Mouse (Mus musculus) thymus, postnatal 4 days (tissue): ENCODE results near the gene Cby3.
A peak's percentile ranks its signal among the peaks of the same experiment; 100 is the strongest.
"Not testable (repeated sequence)": the region's sequence is repeated elsewhere in the genome, so short reads cannot be mapped to it uniquely, and the experiment has no call there.

Experiments
- DNase-seq: peaks from one replicate; pipeline ENCODE4 v3.0.0; 2021

The Cby3 gene

DNA sequence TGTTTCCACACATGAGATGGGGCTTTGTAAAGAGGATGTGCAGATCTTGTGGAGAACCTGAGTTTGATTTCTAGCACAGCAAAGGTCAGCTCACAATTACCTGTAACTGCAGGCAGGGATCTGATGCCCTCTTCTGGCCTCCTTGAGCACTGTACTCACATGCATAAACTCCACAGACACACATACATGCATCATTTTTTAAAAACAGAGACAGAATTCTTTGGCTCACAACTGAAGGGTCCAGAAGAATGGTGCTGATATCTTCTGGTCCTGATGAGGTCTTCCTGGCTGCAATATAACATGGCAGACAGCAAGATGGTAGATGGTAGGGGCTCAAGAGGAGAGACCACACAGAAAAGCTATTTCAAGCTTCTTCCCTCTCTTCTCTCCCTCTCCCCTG lies at the start of gene Cby3:
TSS of gene Cby3 (plus strand) at position 301 of the 400 bp plus-strand sequence.
- no peak for DNase-seq

DNA sequence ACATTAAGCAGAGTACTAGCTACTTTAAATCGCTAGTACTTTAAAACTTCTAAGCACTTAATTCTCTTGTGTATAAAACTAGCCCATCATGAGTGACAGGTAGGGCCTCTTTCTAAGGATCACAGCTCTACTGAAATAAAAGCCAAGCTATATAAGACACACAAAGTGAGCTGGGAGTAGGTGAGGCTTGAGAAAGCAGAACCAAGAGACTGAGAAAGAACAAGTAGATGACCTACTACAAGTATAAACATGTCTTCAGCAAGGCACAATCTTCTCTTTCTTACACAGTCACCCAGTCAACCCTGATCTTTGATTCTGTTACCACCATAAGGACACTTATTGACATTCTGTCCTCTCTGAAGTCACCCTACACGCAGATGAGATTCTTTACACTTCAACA lies 41.5 kb upstream of the Cby3 start:
- DNase-seq, result no peak

DNA sequence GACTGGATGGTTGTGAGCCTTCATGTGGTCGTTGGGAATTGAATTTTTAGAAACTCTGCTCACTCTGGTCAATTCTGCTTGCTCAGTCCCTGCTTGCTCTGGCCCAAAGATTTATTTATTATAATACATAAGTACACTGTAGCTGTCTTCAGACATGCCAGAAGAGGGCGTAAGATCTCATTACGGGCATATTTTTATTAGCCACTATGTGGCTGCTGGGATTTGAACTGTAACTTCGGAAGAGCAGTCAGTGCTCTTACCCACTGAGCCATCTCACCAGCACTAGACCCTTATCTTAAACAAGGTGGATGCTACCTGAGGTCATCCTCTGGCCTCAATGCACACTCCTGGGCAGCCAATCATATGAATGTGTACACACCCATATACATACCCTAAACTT lies 34.9 kb upstream of the Cby3 start:
- not testable (repeated sequence) for DNase-seq

DNA sequence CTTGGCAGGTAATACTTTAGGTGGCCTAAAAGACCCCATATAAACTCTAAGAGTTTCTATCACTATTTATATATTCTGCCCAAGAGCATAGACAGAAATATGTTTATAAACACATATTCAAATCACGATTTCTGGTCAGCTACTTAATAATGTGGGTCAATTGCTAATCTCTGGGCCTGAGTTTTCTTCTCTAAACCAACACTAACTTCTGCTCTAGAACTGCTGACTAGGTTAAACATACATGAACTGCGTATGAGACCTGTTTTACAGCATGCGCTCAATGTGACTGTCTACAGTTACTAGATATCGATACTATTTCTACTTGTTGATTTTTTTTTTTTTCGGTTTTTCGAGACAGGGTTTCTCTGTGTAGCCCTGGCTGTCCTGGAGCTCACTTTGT lies 33.0 kb upstream of the Cby3 start:
- DNase-seq, result no peak

DNA sequence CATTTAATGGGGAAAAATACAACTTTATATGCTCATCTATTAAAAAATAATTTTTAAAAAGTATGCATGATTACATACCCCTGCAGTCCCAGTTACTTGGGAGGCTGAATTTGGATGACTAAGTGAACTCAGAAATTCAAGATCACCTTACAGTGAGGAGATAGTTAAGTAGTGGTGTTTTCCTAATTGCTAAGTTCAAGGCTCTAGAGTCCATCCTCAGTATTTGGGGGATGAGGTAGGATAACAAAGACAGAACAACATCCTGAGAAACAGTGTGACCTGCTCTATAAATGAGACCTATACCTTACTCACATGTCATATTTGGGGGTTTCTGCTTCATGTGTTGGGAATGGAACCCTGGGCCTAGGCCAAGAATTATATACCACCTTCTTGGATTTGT lies 31.9 kb upstream of the Cby3 start:
- no peak for DNase-seq

DNA sequence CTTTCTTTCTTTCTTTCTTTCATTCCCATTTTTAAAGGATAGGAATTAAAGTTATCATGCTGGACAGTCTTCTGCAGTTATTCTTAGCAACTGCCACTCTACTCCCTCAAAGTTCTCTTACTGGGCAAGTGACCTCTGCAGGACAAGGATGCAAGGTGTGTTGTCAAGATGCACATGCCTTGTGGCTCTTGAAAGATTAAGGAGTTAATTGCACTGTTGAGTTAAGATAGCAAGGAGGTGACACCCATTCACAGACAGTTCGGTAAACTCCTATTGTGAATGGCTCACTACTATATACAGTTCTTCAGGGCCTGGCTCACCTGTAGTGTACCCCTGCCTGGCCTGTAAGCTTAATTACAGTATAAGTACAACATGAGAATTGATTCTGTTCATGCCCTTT lies 30.4 kb upstream of the Cby3 start:
- DNase-seq, result no peak

DNA sequence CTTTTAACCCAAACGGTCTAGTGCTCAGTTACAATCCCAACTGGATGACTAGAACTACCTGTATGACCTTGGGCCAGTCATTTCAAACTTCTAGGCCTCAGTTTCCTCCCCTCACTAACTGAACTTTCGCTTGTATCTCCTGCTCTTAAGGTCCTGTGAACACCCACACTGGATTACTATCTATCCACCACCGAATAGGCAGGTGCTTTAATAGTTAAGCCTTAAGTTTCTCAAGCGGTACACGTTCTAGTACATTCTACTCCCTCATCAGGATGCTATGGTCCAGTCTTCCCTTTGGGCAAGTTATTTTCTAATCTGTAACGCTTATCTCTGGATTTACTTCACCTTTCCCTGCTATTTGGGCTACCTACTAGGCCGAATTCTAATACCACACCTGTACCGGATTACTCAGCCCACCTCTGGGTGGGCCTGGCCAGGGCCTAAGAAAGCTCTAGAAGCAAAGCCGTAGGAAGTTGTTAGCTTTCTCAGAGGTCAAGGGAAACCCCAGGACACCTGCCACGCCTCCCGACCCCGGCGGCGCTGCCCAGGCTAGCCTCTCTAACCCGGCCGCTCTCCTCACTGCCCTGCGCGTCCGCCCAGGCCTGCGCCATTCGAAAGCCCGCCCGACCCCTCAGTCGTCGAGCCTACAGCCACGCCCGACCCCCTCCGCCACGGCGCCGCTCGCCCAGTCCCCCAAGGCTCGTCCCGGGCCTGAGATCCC lies 29.4 kb upstream of the Cby3 start:
- DNase-seq, result no peak

DNA sequence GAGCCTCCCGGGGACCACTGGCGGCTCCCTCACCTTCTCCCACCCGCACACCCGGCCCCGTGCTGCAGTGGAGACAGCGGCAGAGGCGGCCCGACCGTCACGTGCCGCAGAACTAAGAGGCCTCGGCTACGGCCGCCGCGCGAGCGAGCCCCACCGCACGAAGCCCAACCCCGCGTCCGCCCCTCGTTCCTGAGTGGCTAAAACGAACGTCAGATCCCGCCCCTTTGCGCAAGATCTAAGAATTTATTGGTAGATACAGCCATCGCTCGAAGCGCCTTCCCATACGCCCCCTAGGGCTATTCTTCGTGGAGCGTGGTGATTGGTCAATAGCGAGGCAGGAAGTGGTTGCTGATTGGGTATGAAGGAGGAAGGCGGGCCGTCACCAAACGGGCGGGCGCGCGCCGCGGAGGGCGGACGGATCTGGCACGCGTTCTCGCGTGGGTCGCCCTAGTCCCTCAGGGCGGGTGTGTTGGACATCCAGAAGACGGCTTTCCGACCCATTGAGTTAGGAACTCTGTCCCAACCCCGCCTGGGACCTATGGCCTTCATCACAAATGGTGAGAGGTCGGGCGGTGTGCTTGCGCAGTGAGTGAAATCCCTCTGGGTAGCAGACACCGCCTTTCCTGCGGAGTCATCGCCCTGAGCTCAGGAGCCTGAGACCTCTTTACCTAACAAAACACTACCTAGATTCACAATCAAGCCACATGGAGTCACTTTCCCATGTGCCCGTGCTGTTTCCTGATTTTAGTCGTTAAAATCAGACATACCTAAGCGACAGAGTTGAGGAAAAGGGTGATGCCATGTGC lies 28.6 kb upstream of the Cby3 start, which contains the start of gene Canx:
TSS of gene Canx (minus strand) at position 178 of the 806 bp plus-strand sequence.
- DNase-seq, result peak; percentile 96

DNA sequence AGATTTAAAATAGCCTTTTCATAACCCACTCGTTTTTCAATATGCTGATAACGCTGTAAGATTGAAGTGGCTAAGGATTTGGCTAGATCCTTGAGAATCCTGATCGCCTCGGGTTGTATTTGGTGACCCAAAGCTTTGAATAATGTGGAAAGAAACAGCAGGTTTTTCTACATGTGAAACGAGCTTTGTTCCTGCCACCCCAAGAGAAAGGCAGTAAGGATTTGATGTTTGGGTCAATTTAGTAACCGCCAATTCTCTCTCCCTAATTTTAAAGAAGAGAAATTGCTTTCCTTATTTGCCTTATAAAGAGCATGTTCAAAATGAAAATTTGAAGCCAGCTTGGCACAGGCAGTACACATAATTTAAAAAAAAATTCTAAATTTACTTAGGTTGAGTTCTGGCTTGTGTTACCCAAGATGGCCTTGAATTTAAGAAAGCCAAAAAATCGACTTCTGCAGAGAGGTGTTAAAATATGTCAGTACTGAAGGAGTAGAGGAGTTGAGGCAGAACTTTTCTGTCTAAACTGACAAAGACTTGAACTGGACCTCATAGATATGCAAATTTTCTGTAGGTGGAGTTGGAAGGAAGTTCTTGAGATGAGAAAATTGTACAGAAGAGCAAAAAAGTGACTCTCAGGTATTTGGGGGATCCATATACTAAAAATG lies 27.8 kb upstream of the Cby3 start:
- DNase-seq, result no peak

DNA sequence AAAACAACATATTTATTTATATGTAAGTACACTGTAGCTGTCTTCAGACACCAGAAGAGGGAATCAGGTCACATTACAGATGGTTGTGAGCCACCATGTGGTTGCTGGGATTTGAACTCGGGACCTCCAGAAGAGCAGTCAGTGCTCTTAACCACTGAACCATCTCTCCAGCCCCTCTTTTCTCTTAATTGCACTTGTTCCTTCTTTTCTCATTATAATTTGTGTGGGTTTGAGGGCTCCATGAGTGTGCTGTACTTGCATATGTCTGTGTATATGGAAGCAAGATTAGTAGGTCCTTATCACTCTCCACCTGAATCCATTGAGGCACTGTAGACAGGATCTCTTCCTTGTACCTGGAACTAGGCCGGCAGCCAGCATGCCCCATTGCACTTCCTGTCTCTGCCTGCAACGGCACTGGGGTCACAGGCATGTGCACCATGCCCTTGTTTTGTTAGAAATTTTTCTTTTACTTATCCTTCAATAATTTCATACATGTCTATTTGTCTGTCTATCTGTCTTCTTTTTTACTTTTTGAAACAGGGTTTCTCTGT lies 26.1 kb upstream of the Cby3 start:
- DNase-seq, result peak; percentile 15

DNA sequence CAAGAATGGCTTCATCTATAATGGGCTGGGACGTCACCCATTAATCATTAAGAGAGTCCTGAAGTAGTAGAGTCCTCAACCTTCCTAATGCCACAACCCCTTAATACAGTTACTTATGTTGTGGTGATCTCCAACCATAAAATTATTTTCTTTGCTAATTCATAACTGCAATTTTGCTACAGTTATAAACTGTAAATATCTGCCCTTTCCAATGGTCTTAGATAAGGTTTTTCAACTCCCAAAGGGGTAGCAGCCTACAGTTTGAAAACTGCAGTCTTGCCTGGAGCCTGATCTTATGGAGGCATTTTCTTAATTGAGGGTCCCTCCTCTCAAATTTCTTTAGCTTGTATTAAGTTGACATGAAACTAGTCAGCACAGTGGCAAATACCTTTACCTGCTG lies 24.9 kb upstream of the Cby3 start:
- no peak for DNase-seq

DNA sequence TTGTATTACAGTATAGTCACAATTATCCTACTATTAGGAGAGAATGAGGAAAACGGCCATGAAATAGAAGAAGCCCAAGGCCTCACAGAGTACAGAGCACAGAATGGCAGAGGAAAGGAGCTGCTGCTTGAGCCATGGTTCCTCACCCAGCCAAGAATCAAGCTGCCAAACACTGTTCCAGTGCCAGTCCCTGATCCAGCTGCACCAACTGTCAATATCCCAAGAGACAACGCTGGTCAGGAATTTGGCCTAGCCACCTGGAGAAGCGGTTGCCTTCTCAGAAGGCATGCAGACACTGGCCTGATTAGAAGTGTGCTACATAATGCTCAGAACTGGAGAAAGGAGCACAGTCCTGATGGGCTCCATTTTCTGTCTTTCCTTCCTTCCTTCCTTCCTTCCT lies 21.1 kb upstream of the Cby3 start:
- no peak for DNase-seq

DNA sequence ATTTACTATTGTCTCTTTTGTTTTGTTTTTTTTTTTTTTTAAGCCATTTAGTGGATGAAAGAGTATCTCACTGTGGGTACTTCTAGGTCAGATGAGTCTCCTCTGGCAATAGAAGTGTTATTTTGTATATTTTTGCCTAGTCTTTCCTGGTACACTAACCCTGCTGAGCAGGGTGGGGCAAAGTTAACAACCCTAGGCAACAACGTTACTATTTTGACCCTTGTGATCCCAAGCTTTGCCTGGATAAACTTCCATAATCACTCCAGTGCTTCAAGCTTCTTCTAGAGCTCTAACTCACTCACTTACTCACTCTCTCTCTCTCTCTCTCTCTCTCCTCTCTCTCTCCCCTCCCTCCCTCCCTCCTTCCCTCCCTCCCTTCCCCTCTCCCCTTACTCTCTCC lies 18.1 kb upstream of the Cby3 start:
- DNase-seq, result no peak

DNA sequence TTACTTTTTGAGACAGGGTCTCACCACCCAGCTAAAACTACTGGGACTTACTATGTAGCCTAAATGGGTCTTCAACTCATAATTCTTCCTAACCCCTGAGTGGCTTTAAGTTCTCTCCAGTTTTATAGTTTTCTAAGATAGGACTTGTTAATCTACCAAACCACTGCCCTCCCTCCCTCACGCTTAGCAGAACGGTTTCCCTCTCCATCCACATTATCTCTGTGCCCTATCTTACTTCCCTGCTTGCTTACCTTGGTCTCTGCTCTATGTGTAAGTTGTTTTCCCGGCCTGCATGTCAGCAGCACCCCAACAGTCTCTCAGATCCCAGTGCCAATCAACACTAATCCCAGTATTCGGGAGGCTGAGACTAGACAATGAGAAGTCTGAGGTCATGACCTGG lies 17.4 kb upstream of the Cby3 start:
- no peak for DNase-seq

DNA sequence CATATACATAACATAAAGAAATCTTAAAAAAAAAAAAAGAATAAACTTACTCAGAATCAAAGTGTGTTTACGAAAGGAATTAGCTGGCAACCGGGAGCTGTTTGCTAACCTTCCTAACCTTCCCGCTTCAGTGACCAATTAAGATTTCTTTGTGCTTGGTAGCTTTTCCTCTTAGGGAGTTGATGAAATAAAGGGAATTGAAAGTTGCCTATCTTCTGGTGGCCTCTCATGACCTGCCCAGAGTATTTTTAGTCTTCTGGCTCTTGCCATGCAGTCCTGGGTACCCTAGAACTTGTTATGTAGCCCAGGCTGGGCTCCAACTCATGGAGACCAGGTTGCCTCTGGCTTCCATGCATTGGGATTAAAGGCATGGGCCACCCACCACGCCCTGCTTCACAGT lies 8.8 kb upstream of the Cby3 start:
- no peak for DNase-seq

DNA sequence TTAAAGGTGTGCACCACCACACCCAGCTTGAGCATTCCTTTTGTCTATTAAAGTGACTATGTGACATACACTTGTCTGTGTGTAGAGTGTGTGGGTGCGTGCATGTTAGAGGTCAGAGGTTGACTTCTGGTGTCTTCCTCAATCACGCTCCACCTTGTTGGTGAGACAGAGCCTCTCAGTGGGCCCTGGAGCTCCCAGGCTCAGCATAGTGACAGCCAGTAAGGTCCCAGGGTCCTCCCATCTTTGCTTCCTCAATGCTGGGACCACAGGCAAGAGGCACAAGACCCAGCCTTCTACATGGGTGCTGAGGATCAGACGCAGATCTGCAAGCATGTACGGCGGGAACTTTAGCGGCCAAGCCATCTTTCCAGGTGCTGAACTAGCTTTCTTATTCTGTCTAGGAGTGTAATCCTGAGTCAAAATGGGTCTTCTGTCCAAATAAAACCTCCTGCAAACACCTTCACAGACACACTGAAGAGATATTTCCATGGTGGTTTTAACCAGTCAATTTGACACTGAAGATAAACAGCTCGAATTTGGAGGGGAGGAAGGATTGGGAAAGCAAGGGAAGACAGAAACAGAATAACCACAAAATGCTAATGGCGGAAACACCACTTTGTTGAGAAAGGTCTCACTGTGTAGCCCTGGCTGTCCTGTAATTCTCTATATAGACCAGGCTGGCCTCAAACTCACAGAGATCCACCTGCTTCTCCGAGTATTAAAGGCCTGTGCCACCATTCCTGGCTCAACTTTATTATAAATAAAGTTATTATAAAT lies 7.8 kb upstream of the Cby3 start:
- DNase-seq, result no peak

DNA sequence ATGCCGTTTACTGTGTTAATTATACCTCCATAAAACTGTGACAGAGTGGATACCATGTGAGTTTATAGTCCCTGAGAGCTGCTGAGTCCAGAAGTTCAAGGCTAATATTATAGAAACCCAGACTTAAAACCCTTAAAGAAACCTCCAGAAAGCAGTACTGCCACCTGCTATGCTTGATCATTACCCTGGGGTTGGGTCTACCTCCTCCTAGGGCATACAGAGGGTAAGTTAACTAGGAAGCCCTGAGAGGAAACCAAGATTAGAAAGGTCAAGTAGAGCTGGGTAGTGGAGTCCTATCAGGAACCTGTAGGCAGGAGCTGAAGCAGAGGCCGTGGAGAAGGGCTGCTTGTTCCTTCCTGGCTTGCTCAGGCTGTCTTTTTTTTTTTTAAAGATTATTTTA lies 2.1 kb upstream of the Cby3 start:
- DNase-seq, result no peak

DNA sequence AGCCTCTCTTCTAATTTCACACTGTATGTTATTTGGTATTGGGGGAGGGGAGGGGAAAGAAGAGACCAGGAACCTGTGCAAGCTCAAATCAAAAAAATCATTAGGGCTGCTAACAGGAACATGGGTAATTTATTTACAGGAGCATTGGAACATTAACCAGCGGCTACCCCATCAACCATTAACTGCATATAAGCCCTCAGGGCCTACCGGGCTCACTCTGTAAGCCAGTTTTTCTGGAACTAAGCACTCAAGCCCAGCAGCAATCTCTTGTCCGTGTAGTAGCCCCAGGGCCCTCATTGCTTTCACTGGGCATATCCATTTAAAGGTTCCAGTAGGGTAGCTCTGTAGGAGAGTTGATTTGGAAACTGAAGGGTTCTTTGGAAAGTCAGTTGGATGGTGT lies 589 bp downstream of the Cby3 start:
- DNase-seq, result no peak

DNA sequence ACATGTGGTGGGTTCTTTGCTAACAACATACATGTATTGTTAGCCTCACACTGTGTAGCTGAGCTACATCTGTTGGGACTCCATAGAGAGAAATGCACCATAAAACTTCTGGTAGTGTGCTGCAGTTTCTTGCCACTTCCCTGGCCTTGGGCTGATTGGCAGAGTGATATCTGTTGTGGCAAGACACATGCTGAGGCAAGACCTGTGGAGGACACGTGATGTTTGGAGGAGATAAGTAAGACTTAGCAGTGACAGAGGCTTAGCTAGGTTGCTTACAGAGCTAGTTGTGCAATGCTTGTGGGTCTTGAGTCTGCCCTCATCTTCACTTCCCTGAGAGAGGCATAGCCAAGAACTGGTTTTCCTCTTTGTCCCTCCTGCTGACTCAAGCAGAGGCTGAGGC lies 1.1 kb downstream of the Cby3 start:
- no peak for DNase-seq

DNA sequence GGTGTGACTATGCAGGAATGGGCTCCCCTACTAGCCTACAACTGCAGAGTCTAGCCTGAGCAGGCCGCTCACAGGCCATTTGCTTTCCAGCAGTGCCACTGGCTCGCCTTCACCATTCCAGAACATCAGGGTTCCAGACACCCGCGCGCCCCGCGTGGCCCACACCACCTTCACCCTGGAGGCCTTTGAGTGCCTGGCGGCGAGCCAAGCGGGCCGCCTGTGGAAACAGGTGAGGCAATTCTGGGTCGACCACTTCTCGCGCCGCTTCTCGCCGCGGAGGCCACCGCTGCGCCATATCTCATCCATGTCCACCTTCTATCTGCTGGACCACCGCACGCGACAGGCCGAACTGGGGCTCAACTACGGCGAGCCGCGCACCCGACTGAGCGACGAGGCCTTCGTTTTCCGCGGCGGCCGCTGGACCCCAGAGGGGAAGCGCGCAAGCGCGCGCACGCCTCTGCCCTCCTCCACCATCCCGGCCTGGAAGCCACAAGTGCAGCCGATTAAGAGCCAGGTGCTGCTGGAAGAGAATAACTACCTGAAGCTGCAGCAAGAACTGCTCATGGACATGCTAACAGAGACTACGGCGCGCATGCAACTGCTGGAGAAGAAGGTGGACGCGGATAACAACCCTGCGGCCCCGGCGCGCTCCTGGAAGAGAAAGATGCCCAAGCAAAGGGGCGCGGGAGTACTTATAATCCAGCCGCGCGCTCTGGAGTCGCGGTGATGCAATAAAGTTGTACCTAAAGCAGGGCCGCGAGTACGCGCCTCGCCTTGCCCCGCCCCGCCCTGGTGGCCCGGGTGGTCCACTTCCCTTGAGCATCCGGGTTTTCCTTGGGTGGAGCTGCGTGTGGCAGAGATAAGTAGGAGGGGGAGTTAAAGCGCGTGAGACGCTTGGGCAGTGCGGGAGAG lies 4.9 kb downstream of the Cby3 start:
- DNase-seq, result peak; percentile 56

DNA sequence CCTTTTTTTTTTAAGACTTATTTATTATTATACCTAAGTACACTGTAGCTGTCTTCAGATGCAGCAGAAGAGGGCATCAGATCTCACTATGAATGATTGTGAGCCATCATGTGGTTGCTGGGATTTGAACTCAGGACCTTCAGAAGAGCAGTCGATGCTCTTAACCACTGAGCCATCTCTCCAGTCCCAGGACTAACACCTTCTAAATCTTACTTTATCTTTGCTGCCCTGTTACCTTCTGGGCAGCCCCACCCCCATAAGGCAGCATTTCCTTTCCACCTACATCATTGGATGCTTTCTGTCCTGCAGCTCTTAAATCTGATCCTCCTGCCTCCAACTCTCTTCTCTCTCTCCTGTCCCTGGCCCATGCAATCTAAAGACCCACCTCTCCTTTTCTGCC lies 7.0 kb downstream of the Cby3 start:
- DNase-seq, result not testable (repeated sequence)

DNA sequence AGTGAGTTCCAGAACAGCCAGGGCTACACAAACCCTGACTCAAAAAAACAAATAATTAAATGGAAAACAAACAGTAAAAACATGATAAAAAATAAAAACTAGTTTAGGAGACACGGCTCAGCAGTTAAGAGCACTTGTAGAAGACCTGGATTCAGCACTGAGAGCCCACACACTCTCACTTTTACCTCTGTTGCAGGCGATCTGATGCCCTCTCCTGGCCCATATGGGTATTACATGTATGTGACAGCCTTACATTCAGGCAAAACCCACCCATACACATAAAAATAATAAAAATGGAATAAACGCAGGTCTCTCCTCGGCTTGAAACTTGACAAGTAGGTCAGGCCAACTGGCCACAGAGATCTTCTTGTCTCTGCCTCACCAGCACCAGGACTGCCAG lies 10.3 kb downstream of the Cby3 start:
- peak; percentile 82 for DNase-seq
